Mouse (Mus musculus) liver (tissue): ENCODE data around the gene Dnm3.

Experiments
- DNase-seq: peaks from one replicate; pipeline ENCODE4 v3.0.0-alpha.2; 2020; ENCODE audit warnings: mixed read lengths

Dnm3 gene

GRCm38 (mm10) chr1:162242980-162243650 lies 234.7 kb downstream of the Dnm3 start:
- DNase-seq = peak; percentile 7

- no peak for DNase-seq
Measured at GRCm38 (mm10) chr1:162240720-162241119, 237.1 kb downstream of the Dnm3 start.

- no peak for DNase-seq
Measured at GRCm38 (mm10) chr1:162238646-162239045, 239.2 kb downstream of the Dnm3 start.

- DNase-seq = no peak
Measured at GRCm38 (mm10) chr1:162236624-162237159, 241.1 kb downstream of the Dnm3 start.

GRCm38 (mm10) chr1:162225621-162226147 lies 252.2 kb downstream of the Dnm3 start:
- no peak for DNase-seq

GRCm38 (mm10) chr1:162224817-162225605 lies 252.8 kb downstream of the Dnm3 start:
- DNase-seq = no peak

- no peak for DNase-seq
Measured at GRCm38 (mm10) chr1:162224061-162224460, 253.8 kb downstream of the Dnm3 start.

- DNase-seq = no peak
Measured at GRCm38 (mm10) chr1:162223258-162223940, 254.4 kb downstream of the Dnm3 start.

GRCm38 (mm10) chr1:162222353-162222752 lies 255.5 kb downstream of the Dnm3 start:
- no peak for DNase-seq

- DNase-seq = no peak
Measured at GRCm38 (mm10) chr1:162221801-162222301, 256.0 kb downstream of the Dnm3 start.

- no peak for DNase-seq
Measured at GRCm38 (mm10) chr1:162220891-162221290, 256.9 kb downstream of the Dnm3 start.

- no peak for DNase-seq
Measured at GRCm38 (mm10) chr1:162219781-162220180, 258.1 kb downstream of the Dnm3 start.

GRCm38 (mm10) chr1:162218530-162219180 lies 259.2 kb downstream of the Dnm3 start:
- no peak for DNase-seq

GRCm38 (mm10) chr1:162217340-162217974 lies 260.4 kb downstream of the Dnm3 start:
- peak; percentile 56 for DNase-seq

- no peak for DNase-seq
Measured at GRCm38 (mm10) chr1:162216656-162217055, 261.2 kb downstream of the Dnm3 start.

GRCm38 (mm10) chr1:162215743-162216142 lies 262.1 kb downstream of the Dnm3 start:
- no peak for DNase-seq

GRCm38 (mm10) chr1:162213066-162213465 lies 264.8 kb downstream of the Dnm3 start:
- DNase-seq = no peak

- no peak for DNase-seq
Measured at GRCm38 (mm10) chr1:162210529-162210928, 267.3 kb downstream of the Dnm3 start.

- no peak for DNase-seq
Measured at GRCm38 (mm10) chr1:162209487-162210149, 268.2 kb downstream of the Dnm3 start.

GRCm38 (mm10) chr1:162209010-162209409 lies 268.8 kb downstream of the Dnm3 start:
- DNase-seq = no peak

GRCm38 (mm10) chr1:162207708-162208043 lies 270.2 kb downstream of the Dnm3 start:
- DNase-seq = no peak
